Mouse (Mus musculus) MEL (cell line): ENCODE measurements around the gene Evi2b. TPM values are rescaled to one million over a fixed set of nuclear protein-coding genes. Genes with fewer than 3 reads are reported as not detected.

Source experiments
- DNase-seq: peaks from one replicate; pipeline ENCODE4 v3.0.0; 2011; ENCODE audit warnings: low read depth, low spot score
- H3K27ac ChIP-seq: 2 replicates; pipeline ENCODE4 v1.5.1; 2012; ENCODE audit warnings: low read depth, mild to moderate bottlenecking, control low read depth, low read length, moderate library complexity; ENCODE audit not compliant: control insufficient read depth
- H3K27me3 ChIP-seq, 2 experiments: fragments of 150-350 bp in 1 of 2; sonication (generic) in 1 of 2; 2 replicates each; pipeline ENCODE4 v1.6.1; 2012; ENCODE audit warnings: low read length in 2 of 2, mild to moderate bottlenecking in 2 of 2, improper control_type of control experiment in 1 of 2, moderate library complexity in 1 of 2; ENCODE audit not compliant: insufficient read depth in 2 of 2, control insufficient read depth in 1 of 2
- H3K36me3 ChIP-seq, 2 experiments: 2 replicates each; pipeline ENCODE4 v1.6.1; 2012 to 2014; ENCODE audit warnings: low read length in 2 of 2, improper control_type of control experiment in 1 of 2, inconsistent platforms in 1 of 2, mild to moderate bottlenecking in 1 of 2; ENCODE audit not compliant: insufficient read depth in 2 of 2, control insufficient read depth in 1 of 2
- H3K4me1 ChIP-seq, 2 experiments: fragments of 150-350 bp in 1 of 2; sonication (generic) in 1 of 2; 2 replicates each; pipeline ENCODE4 v1.6.1; 2012; ENCODE audit warnings: low read length in 2 of 2, improper control_type of control experiment in 1 of 2, mild to moderate bottlenecking in 1 of 2; ENCODE audit not compliant: insufficient read depth in 2 of 2, control insufficient read depth in 1 of 2
- H3K4me3 ChIP-seq, 2 experiments: fragments of 150-350 bp in 1 of 2; sonication (generic) in 1 of 2; 2 replicates each; pipeline ENCODE4 v1.5.1; 2012; ENCODE audit warnings: low read depth in 2 of 2, low read length in 2 of 2, mild to moderate bottlenecking in 2 of 2, moderate library complexity in 2 of 2, control low read depth in 1 of 2, improper control_type of control experiment in 1 of 2; ENCODE audit not compliant: control insufficient read depth in 1 of 2, insufficient read depth in 1 of 2
- H3K79me2 ChIP-seq: 2 replicates; pipeline ENCODE4 v1.6.1; 2012; ENCODE audit warnings: mild to moderate bottlenecking, low read length, moderate library complexity; ENCODE audit not compliant: control insufficient read depth, poor library complexity, insufficient read depth
- H3K9ac ChIP-seq: 2 replicates; pipeline ENCODE4 v1.6.1; 2012; ENCODE audit warnings: low read depth, mild to moderate bottlenecking, control low read depth, low read length, moderate library complexity; ENCODE audit not compliant: control insufficient read depth, poor library complexity, severe bottlenecking
- H3K9me3 ChIP-seq: fragments of 150-350 bp; sonication (generic); replicated peaks from 2 replicates; pipeline ENCODE4 v1.6.1; 2012; ENCODE audit warnings: mild to moderate bottlenecking, low read length, improper control_type of control experiment, moderate library complexity; ENCODE audit not compliant: insufficient read depth
- CHD2 ChIP-seq: IDR thresholded peaks from 2 replicates; pipeline ENCODE4 v1.6.1; 2011; ENCODE audit warnings: low read length, improper control_type of control experiment
- CTCF ChIP-seq, 3 experiments: IDR thresholded peaks in 2 of 3; conservative IDR thresholded peaks in 1 of 3; 2 replicates each; pipeline ENCODE4 v1.5.1; 2011 to 2012; ENCODE audit warnings: low read length in 3 of 3, low read depth in 2 of 3, mild to moderate bottlenecking in 2 of 3, improper control_type of control experiment in 1 of 3, inconsistent platforms in 1 of 3, mixed read lengths in 1 of 3, moderate library complexity in 1 of 3; ENCODE audit not compliant: control insufficient read depth in 1 of 3, insufficient read depth in 1 of 3, poor library complexity in 1 of 3, severe bottlenecking in 1 of 3
- ELF1 ChIP-seq: IDR thresholded peaks from 2 replicates; pipeline ENCODE4 v1.6.1; 2014; ENCODE audit warnings: low read depth, mild to moderate bottlenecking, inconsistent platforms, low read length, improper control_type of control experiment, moderate library complexity
- EP300 ChIP-seq, 2 experiments: IDR thresholded peaks; 2 replicates each; pipeline ENCODE4 v1.6.1; 2011; ENCODE audit warnings: improper control_type of control experiment in 2 of 2, low read length in 2 of 2, low read depth in 1 of 2, mild to moderate bottlenecking in 1 of 2
- ETS1 ChIP-seq: IDR thresholded peaks from 2 replicates; pipeline ENCODE4 v1.6.1; 2012; ENCODE audit warnings: low read depth, mild to moderate bottlenecking, inconsistent platforms, low read length, improper control_type of control experiment, moderate library complexity
- GATA1 ChIP-seq: IDR thresholded peaks from 2 replicates; pipeline ENCODE4 v1.6.1; 2011; ENCODE audit warnings: low read depth, low read length, improper control_type of control experiment
- HCFC1 ChIP-seq: IDR thresholded peaks from 2 replicates; pipeline ENCODE4 v1.6.1; 2012; ENCODE audit warnings: low read depth, mild to moderate bottlenecking, inconsistent platforms, low read length, improper control_type of control experiment, moderate library complexity
- MAFK ChIP-seq: IDR thresholded peaks from 2 replicates; pipeline ENCODE4 v1.6.1; 2011; ENCODE audit warnings: low read depth, mild to moderate bottlenecking, low read length, improper control_type of control experiment, borderline replicate concordance
- MAX ChIP-seq: IDR thresholded peaks from 2 replicates; pipeline ENCODE4 v1.6.1; 2011; ENCODE audit warnings: low read length, improper control_type of control experiment
- MAZ ChIP-seq: IDR thresholded peaks from 2 replicates; pipeline ENCODE4 v1.6.1; 2012; ENCODE audit warnings: low read depth, mild to moderate bottlenecking, inconsistent platforms, low read length, improper control_type of control experiment
- MXI1 ChIP-seq: IDR thresholded peaks from 2 replicates; pipeline ENCODE4 v1.6.1; 2011; ENCODE audit warnings: mild to moderate bottlenecking, low read depth, low read length, improper control_type of control experiment
- MYB ChIP-seq: IDR thresholded peaks from 2 replicates; pipeline ENCODE4 v1.6.1; 2011; ENCODE audit warnings: mild to moderate bottlenecking, low read depth, low read length, improper control_type of control experiment
- MYC ChIP-seq: IDR thresholded peaks from 2 replicates; pipeline ENCODE4 v1.6.1; 2011; ENCODE audit warnings: low read depth, mild to moderate bottlenecking, low read length, improper control_type of control experiment, moderate library complexity
- NELFE ChIP-seq: IDR thresholded peaks from 2 replicates; pipeline ENCODE4 v1.6.1; 2011; ENCODE audit warnings: low read depth, low read length, improper control_type of control experiment
- POLR2A ChIP-seq, 2 experiments: IDR thresholded peaks; 2 replicates each; pipeline ENCODE4 v1.6.1; 2011 to 2012; ENCODE audit warnings: low read length in 2 of 2, mild to moderate bottlenecking in 2 of 2, control low read depth in 1 of 2, improper control_type of control experiment in 1 of 2, low read depth in 1 of 2, moderate library complexity in 1 of 2; ENCODE audit not compliant: control insufficient read depth in 1 of 2, insufficient read depth in 1 of 2, poor library complexity in 1 of 2
- POLR2AphosphoS5 ChIP-seq: IDR thresholded peaks from 2 replicates; pipeline ENCODE4 v1.6.1; 2012; ENCODE audit warnings: low read depth, borderline replicate concordance, mild to moderate bottlenecking, inconsistent platforms, low read length, moderate library complexity, mixed read lengths
- RCOR1 ChIP-seq: IDR thresholded peaks from 2 replicates; pipeline ENCODE4 v1.6.1; 2012; ENCODE audit warnings: low read depth, mild to moderate bottlenecking, inconsistent platforms, low read length, improper control_type of control experiment
- SIN3A ChIP-seq: IDR thresholded peaks from 2 replicates; pipeline ENCODE4 v1.6.1; 2012; ENCODE audit warnings: low read length, improper control_type of control experiment, inconsistent platforms
- TBP ChIP-seq: IDR thresholded peaks from 2 replicates; pipeline ENCODE4 v1.8.0; 2011; ENCODE audit warnings: low read depth, low read length, improper control_type of control experiment
- TCF12 ChIP-seq: IDR thresholded peaks from 2 replicates; pipeline ENCODE4 v1.6.1; 2014; ENCODE audit warnings: low read depth, mild to moderate bottlenecking, inconsistent platforms, low read length, improper control_type of control experiment, moderate library complexity
- UBTF ChIP-seq: IDR thresholded peaks from 2 replicates; pipeline ENCODE4 v1.6.1; 2012; ENCODE audit warnings: low read depth, mild to moderate bottlenecking, inconsistent platforms, low read length, improper control_type of control experiment, moderate library complexity, borderline replicate concordance; ENCODE audit not compliant: insufficient read depth
- ZKSCAN1 ChIP-seq: IDR thresholded peaks from 2 replicates; pipeline ENCODE4 v1.6.1; 2012; ENCODE audit warnings: low read depth, mild to moderate bottlenecking, inconsistent platforms, low read length, improper control_type of control experiment, moderate library complexity
- ZMIZ1 ChIP-seq: IDR thresholded peaks from 2 replicates; pipeline ENCODE4 v1.6.1; 2012; ENCODE audit warnings: low read depth, mild to moderate bottlenecking, inconsistent platforms, low read length, improper control_type of control experiment, moderate library complexity
- ZNF384 ChIP-seq: IDR thresholded peaks from 2 replicates; pipeline ENCODE4 v1.6.1; 2012; ENCODE audit warnings: low read depth, mild to moderate bottlenecking, inconsistent platforms, low read length, improper control_type of control experiment
- polyA plus RNA-seq, 2 experiments: library from polyadenylated mRNA; stranded (reverse) in 1 of 2; unstranded in 1 of 2; fragments of >175 nt in 1 of 2; fragments of >200 nt in 1 of 2; gene quantifications; 2 replicates each; pipeline versions ENCODE4 v1.2.1 to v1.2.4; 2012; ENCODE audit warnings: low replicate concordance in 2 of 2, low read depth in 1 of 2; ENCODE audit not compliant: insufficient read length in 2 of 2, insufficient read depth in 1 of 2, missing spikeins in 1 of 2
- total RNA-seq: library from RNA; depleted of rRNA; stranded (reverse); fragments of 300-350 nt; gene quantifications from 2 replicates; pipeline ENCODE4 v1.2.3, GENCODE M21; 2012

The Evi2b gene
- total and polyA plus RNA-seq, 3 experiments: 8.1 to 42.4 TPM; not detected in 1

DNA sequence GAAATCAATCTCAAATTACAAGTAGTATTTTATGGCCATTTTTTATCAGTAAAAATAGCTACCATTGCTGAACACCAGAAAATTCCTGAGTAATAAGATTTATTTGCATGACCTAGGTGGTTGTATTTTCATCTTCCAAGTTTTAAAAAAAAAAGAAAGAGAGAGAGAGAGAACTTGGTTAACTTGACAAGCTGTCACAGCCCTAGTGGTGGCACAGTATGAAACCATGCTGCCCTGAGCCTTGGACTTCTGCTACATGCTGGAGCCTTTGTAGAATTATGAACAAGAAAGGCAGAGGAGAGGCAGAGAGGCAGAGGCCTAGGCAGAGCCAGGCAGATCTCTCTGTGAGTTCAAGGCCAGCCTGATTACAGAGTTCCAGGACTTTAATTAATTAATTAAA, 1.6 kb downstream of the Evi2b start:
- no peaks in the 10 kb centered on the region for H3K27me3 ChIP-seq
- peaks cover 38% of the 10 kb centered on the region for H3K79me2 ChIP-seq
- H3K27ac ChIP-seq: peak overlapping the region; percentile 32
- TF ChIP-seq SIN3A (peak; percentile 73; the same call in 1 of the 2 replicates), MXI1 (peak; percentile 88), MAX (peak; percentile 40; the same call in 1 of the 2 replicates), ZNF384 (peak; percentile 86), UBTF (0 out of 2 replicates have a peak, but pooled peaks have one; percentile 11), MYC (0 out of 2 replicates have a peak, but pooled peaks have one; percentile 68), EP300 (IDR thresholded peaks at IDR 0.05; ENCODE audit: low read depth in 1 of 2, low read length in 2 of 2) (peak; percentile 9 to 44; a peak in 1 of 4 replicates), NELFE (no peak), MAZ (no peak), TBP (0 out of 2 replicates have a peak, but pooled peaks have one; percentile 42), MYB (no peak), CTCF (IDR thresholded peaks at IDR 0.05 in 2 of 3, conservative IDR thresholded peaks at IDR 0.05 in 1 of 3; ENCODE audit: control insufficient read depth in 1 of 3, insufficient read depth in 1 of 3, low read depth in 2 of 3, low read length in 3 of 3, poor library complexity in 1 of 3, severe bottlenecking in 1 of 3) (peak in 2 of 3 experiments; percentile 13 to 17; a peak in 2 of 6 replicates)
- H3K4me3 ChIP-seq: peak overlapping the region; percentile 27 to 66
- H3K9me3 ChIP-seq: no peaks in the 10 kb centered on the region
- peak; percentile 78 for DNase-seq
- H3K9ac ChIP-seq: peak overlapping the region; percentile 87
- H3K4me1 ChIP-seq: peaks cover 26 to 39% of the 10 kb centered on the region in 2 experiments
- peaks cover 0 to 69% of the 10 kb centered on the region in 2 experiments; a peak in 2 of 4 replicates for H3K36me3 ChIP-seq

DNA sequence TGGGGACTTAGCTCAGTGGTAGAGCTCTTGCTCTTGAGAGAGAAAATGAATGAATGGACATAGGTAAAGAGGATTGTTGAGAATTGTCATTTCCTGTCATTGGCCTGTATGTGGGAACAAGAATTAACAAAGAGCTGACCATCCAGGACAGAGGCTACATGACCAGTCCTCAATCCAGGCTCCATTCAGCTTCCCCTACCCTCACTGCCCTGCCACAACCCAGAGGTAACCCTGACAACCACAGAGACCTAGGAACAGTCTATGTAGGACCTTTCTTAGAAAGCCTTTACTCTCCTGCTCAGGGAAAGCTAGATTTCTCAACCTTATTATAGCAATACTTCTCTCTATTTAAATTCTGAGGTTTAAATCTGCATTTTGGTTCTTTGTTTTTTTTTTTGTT, 2.8 kb downstream of the Evi2b start:
- peaks cover 42% of the 10 kb centered on the region for H3K79me2 ChIP-seq
- H3K36me3 ChIP-seq: peaks cover 5 to 66% of the 10 kb centered on the region in 2 experiments
- no peaks in the 10 kb centered on the region for H3K27me3 ChIP-seq
- peaks cover 20 to 39% of the 10 kb centered on the region in 2 experiments for H3K4me1 ChIP-seq
- H3K4me3 ChIP-seq: no peak overlapping the region; a peak in 1 of 4 replicates
- no peaks in the 10 kb centered on the region for H3K9me3 ChIP-seq
- TF ChIP-seq POLR2A (IDR thresholded peaks at IDR 0.05; ENCODE audit: control insufficient read depth in 1 of 2, insufficient read depth in 1 of 2, low read depth in 1 of 2, low read length in 2 of 2, poor library complexity in 1 of 2) (peak in 1 of 2 experiments; percentile 33; a peak in 1 of 4 replicates), TBP (no peak)
- H3K9ac ChIP-seq: peak overlapping the region; percentile 6; the same call in 1 of the 2 replicates
- peak overlapping the region; percentile 55 for H3K27ac ChIP-seq
- DNase-seq: no peak

DNA sequence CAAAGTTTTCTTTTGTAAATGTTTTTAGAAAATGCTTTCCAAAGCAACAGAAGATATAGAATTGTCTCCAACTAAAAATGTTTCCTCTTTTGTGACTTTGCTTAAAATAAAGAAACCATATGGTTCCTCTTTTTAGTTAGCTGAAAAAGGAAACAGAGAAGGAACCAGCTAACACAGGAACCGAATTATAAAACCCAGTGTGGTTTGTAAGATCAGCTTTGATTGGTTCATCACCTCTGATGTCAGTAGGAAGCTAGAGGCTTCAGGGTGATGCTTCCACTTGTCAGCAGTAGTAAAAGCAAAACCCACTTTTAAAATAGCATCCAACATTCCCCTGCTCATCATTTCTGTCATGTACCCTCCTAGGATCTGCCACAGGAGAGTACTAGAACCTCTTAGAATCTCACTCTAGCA, 3.7 kb downstream of the Evi2b start:
- peak overlapping the region; percentile 89 for H3K27ac ChIP-seq
- H3K9me3 ChIP-seq: no peaks in the 10 kb centered on the region
- peak; percentile 95 for DNase-seq
- H3K9ac ChIP-seq: peak overlapping the region; percentile 68; the same call in 1 of the 2 replicates
- no peaks in the 10 kb centered on the region for H3K27me3 ChIP-seq
- H3K79me2 ChIP-seq: peaks cover 45% of the 10 kb centered on the region
- H3K4me1 ChIP-seq: peaks cover 20 to 44% of the 10 kb centered on the region in 2 experiments
- peak overlapping the region in 1 of 2 experiments; percentile 37; a peak in 2 of 4 replicates for H3K4me3 ChIP-seq
- H3K36me3 ChIP-seq: peaks cover 9 to 65% of the 10 kb centered on the region in 2 experiments
- peak; percentile 84 for TF ChIP-seq SIN3A
- TF ChIP-seq ETS1: peak; percentile 89
- TF ChIP-seq ZMIZ1: no peak
- no peak for TF ChIP-seq ZKSCAN1
- TF ChIP-seq EP300 (IDR thresholded peaks at IDR 0.05; ENCODE audit: low read depth in 1 of 2, low read length in 2 of 2): peak; percentile 64 to 84
- TF ChIP-seq MAZ: no peak
- peak; percentile 66; the same call in 1 of the 2 replicates for TF ChIP-seq MYC
- TF ChIP-seq RCOR1: peak; percentile 66; the same call in 1 of the 2 replicates
- peak in 1 of 2 experiments; percentile 18; a peak in 1 of 4 replicates for TF ChIP-seq POLR2A (IDR thresholded peaks at IDR 0.05; ENCODE audit: control insufficient read depth in 1 of 2, insufficient read depth in 1 of 2, low read depth in 1 of 2, low read length in 2 of 2, poor library complexity in 1 of 2)
- peak; percentile 48; the same call in 1 of the 2 replicates for TF ChIP-seq ELF1
- no peak for TF ChIP-seq HCFC1
- TF ChIP-seq CHD2: no peak
- TF ChIP-seq UBTF: no peak
- no peak for TF ChIP-seq TCF12
- TF ChIP-seq POLR2AphosphoS5: no peak
- TF ChIP-seq MAFK: no peak
- TF ChIP-seq MYB: no peak
- no peak for TF ChIP-seq GATA1
